Mouse (Mus musculus) CH12.LX (cell line): ENCODE measurements around the gene Cln5. TPM values are rescaled to one million over a fixed set of nuclear protein-coding genes. Genes with fewer than 3 reads are reported as not detected.

ENCODE experiments used
- DNase-seq: peaks from one replicate; pipeline ENCODE4 v3.0.0-alpha.2; 2013; ENCODE audit errors: extremely low read depth
- H3K27ac ChIP-seq: 2 replicates; pipeline ENCODE4 v1.5.1; 2012; ENCODE audit warnings: low read depth, mild to moderate bottlenecking, control low read depth, moderate library complexity; ENCODE audit not compliant: insufficient read depth
- H3K27me3 ChIP-seq: replicated peaks from 2 replicates; pipeline ENCODE3; 2012; ENCODE audit warnings: inconsistent platforms
- H3K36me3 ChIP-seq, 2 experiments: replicated peaks in 1 of 2; 2 replicates each; pipeline versions ENCODE3 to v1.6.1; 2012; ENCODE audit warnings: inconsistent platforms in 1 of 2, low read length in 1 of 2, mild to moderate bottlenecking in 1 of 2, mixed read lengths in 1 of 2, moderate library complexity in 1 of 2; ENCODE audit not compliant: control insufficient read depth in 1 of 2, insufficient read depth in 1 of 2
- H3K4me1 ChIP-seq, 2 experiments: 2 replicates each; pipeline ENCODE4 v1.6.1; 2012; ENCODE audit warnings: inconsistent platforms in 1 of 2, moderate library complexity in 1 of 2; ENCODE audit not compliant: insufficient read depth in 2 of 2, control insufficient read depth in 1 of 2
- H3K4me2 ChIP-seq: 2 replicates; pipeline ENCODE4 v1.6.1; 2012; ENCODE audit warnings: low read depth, mild to moderate bottlenecking, control low read depth; ENCODE audit not compliant: poor library complexity, insufficient read depth, severe bottlenecking
- H3K4me3 ChIP-seq, 3 experiments: fragments of 150-350 bp in 1 of 3; sonication (generic) in 1 of 3; replicated peaks in 1 of 3; 2 replicates each; pipeline versions ENCODE3 to v1.5.1; 2011 to 2012; ENCODE audit warnings: low read depth in 2 of 3, low read length in 2 of 3, mild to moderate bottlenecking in 2 of 3, moderate library complexity in 2 of 3, control low read depth in 1 of 3, improper control_type of control experiment in 1 of 3, inconsistent platforms in 1 of 3, mixed read lengths in 1 of 3; ENCODE audit not compliant: poor library complexity in 1 of 3
- H3K79me2 ChIP-seq: replicated peaks from 2 replicates; pipeline ENCODE4 v1.6.1; 2012; ENCODE audit warnings: mild to moderate bottlenecking, moderate library complexity; ENCODE audit not compliant: control insufficient read depth, poor library complexity, insufficient read depth, severe bottlenecking; ENCODE audit errors: extremely low read depth
- H3K9ac ChIP-seq: 2 replicates; pipeline ENCODE4 v1.6.1; 2012; ENCODE audit warnings: low read depth, mild to moderate bottlenecking, control low read depth, moderate library complexity; ENCODE audit not compliant: insufficient read depth
- H3K9me3 ChIP-seq: replicated peaks from 2 replicates; pipeline ENCODE3; 2012; ENCODE audit warnings: low read length, inconsistent platforms, mixed read lengths
- BHLHE40 ChIP-seq: IDR thresholded peaks from 2 replicates; pipeline ENCODE4 v1.6.1; 2011; ENCODE audit warnings: mild to moderate bottlenecking, low read depth, low read length, improper control_type of control experiment
- CHD1 ChIP-seq: IDR thresholded peaks from 2 replicates; pipeline ENCODE4 v1.6.1; 2012; ENCODE audit warnings: low read depth, low read length, improper control_type of control experiment, inconsistent platforms
- EP300 ChIP-seq: IDR thresholded peaks from 2 replicates; pipeline ENCODE4 v1.6.1; 2011; ENCODE audit warnings: low read length, improper control_type of control experiment
- ETS1 ChIP-seq: conservative IDR thresholded peaks from 2 replicates; pipeline ENCODE4 v1.6.1; 2012; ENCODE audit warnings: low read depth, mild to moderate bottlenecking, inconsistent platforms, low read length, improper control_type of control experiment, moderate library complexity
- MYC ChIP-seq: IDR thresholded peaks from 2 replicates; pipeline ENCODE4 v1.6.1; 2011; ENCODE audit warnings: low read depth, mild to moderate bottlenecking, improper control_type of control experiment, low read length
- POLR2AphosphoS2 ChIP-seq: IDR thresholded peaks from 2 replicates; pipeline ENCODE4 v1.6.1; 2011; ENCODE audit warnings: low read depth, low read length, improper control_type of control experiment
- ZKSCAN1 ChIP-seq: IDR thresholded peaks from 2 replicates; pipeline ENCODE4 v1.6.1; 2012; ENCODE audit warnings: low read depth, inconsistent platforms, low read length, improper control_type of control experiment, borderline replicate concordance
- ZNF384 ChIP-seq: IDR thresholded peaks from 2 replicates; pipeline ENCODE4 v1.6.1; 2012; ENCODE audit warnings: low read depth, low read length, improper control_type of control experiment, inconsistent platforms
- dilution Hi-C: fragments of 300-500 bp; cut with MboI; formaldehyde crosslinking; loops from 2 replicates; pipeline ENCODE4 v1.14.3; 2020; ENCODE audit warnings: low sequenced_read_pairs; ENCODE audit not compliant: extremely low pct_unique_long_range_greater_than_20kb, extremely low pct_ligation_motif_present
- in situ Hi-C: fragments of 300-500 bp; cut with MboI; formaldehyde crosslinking; loops from 3 replicates; pipeline ENCODE4 v1.14.3; 2019; ENCODE audit warnings: low sequenced_read_pairs, low pct_ligation_motif_present, low pct_unique_long_range_greater_than_20kb, mixed read lengths
- polyA plus RNA-seq: library from polyadenylated mRNA; unstranded; fragments of >175 nt; gene quantifications from 2 replicates; pipeline ENCODE4 v1.2.1, GENCODE M21; 2012; ENCODE audit warnings: low read depth; ENCODE audit not compliant: insufficient read length
- total RNA-seq, 2 experiments: library from RNA; depleted of rRNA; stranded (reverse); fragments of 300-350 nt in 1 of 2; fragments of >200 nt in 1 of 2; gene quantifications; 2 replicates each; pipeline ENCODE4 v1.2.3; 2012 to 2014

Cln5 gene
- total and polyA plus RNA-seq, 3 experiments, result 29.2 to 62.0 (median 34.7) TPM

DNA sequence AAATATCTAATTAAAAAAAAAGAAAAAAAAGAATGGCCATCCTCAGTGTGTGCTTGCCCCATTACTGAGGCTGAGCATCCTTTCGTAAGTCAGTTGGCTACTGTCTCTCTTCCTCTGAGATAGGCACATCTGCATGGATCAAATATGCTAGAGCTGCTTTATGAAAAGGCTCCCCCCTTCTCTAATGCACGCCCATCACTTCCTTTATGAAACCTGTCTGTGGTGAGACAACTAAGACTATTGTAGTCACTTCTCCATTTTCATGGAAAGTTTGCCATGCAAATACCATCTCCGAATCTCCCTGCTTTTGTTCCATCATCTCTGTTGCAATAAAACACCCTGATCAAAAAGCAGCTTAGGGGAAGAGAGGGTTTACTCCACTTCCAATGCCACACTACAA, 33.0 kb upstream of the Cln5 start (continued):
- TF ChIP-seq POLR2AphosphoS2, result no peak
- peak; percentile 79 for TF ChIP-seq MYC

DNA sequence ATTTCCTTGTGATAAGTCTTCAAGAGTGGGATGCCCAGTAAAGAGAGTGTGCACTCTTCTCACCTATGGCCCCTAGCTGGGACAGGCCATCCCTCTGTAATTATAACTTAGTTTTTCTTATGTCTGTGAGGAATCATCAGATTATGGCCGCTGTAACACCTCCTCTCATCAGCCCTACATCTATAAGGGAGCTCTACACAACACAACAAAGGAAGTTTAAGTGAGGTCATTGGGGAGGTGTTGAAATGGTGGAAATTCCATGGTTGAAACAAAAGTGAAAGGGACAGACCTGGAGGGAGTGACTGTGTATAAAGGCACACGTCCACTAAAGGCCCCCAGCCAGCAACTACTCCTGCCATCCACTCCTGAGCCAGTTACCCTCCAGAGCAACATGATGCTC, 23.3 kb upstream of the Cln5 start, which contains the start of gene Acod1:
Acod1 (plus strand) TSS at position 301 of the 400 bp plus-strand sequence.
- H3K4me3 ChIP-seq, result no peak within 1 kb of the TSS
- no peaks in the 10 kb centered on the region for H3K79me2 ChIP-seq
- no peaks in the 10 kb centered on the region for H3K9me3 ChIP-seq
- TF ChIP-seq BHLHE40 (peak; percentile 10; the same call in 1 of the 2 replicates), ZNF384 (no peak)
- no peaks in the 10 kb centered on the region for H3K36me3 ChIP-seq
- in situ Hi-C loops (no loop called here), dilution Hi-C loops (no loop called here)
- no peaks in the 10 kb centered on the region for H3K27me3 ChIP-seq
- peak within 1 kb of the TSS; percentile 18; the same call in 1 of the 2 replicates for H3K4me2 ChIP-seq
- H3K27ac ChIP-seq, result no peak within 1 kb of the TSS
- H3K4me1 ChIP-seq, result peaks cover 18 to 28% of the 10 kb centered on the region in 2 experiments
- H3K9ac ChIP-seq, result no peak within 1 kb of the TSS
- DNase-seq, result no peak

DNA sequence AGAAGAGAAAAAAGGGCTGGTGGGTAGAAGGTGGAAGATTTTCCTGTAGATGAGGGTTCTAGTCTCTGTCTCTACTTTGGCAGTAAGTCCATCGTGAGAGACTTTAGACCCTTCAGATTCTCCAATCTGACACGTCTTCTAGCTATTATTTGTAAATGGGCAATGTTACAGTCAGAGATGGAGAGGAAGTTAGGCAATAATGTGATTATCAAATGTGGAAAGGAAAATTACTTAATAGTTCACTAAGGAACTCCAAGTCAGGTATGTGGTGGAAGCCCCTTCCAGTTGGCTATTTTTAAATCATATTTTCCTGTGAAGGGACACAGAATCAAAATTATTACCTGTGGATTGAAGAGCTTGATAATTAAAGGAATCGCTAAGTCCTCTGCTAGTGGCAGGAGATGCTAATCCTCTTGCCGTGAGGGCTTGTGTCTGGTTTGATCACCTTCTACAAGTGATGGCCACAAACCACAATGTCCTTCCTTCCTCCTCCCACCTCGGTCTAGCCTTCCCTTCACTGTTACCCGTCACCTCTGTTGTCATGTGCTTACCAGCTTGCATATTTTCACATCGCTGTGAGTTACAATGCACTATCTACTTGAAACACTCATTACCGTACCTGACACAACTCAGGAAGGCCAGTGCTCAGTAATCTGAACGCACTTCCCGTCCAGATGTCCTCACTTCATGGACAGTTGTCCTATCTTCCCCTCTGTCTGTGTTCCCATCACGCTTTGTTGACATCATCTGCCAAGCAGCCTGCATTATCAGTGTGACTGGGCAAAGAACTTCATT, 21.5 kb upstream of the Cln5 start:
- no peaks in the 10 kb centered on the region for H3K79me2 ChIP-seq
- no peaks in the 10 kb centered on the region for H3K36me3 ChIP-seq
- no peak for TF ChIP-seq ZKSCAN1
- peak; percentile 62 for TF ChIP-seq BHLHE40
- no peak for TF ChIP-seq CHD1
- TF ChIP-seq ZNF384, result no peak
- 0 out of 2 replicates have a peak, but pooled peaks have one; percentile 14 for TF ChIP-seq ETS1
- no peak for TF ChIP-seq POLR2AphosphoS2
- TF ChIP-seq EP300, result 0 out of 2 replicates have a peak, but pooled peaks have one; percentile 12
- H3K4me3 ChIP-seq, result peak overlapping the region in 1 of 3 experiments; percentile 5
- peak overlapping the region; percentile 47 for H3K27ac ChIP-seq
- H3K4me1 ChIP-seq, result peaks cover 18 to 28% of the 10 kb centered on the region in 2 experiments
- H3K4me2 ChIP-seq, result peak overlapping the region; percentile 17
- H3K9ac ChIP-seq, result no peak overlapping the region
- dilution Hi-C loops, result no loop called here
- no peaks in the 10 kb centered on the region for H3K27me3 ChIP-seq
- DNase-seq, result no peak
- in situ Hi-C loops, result no loop called here
- H3K9me3 ChIP-seq, result no peaks in the 10 kb centered on the region
